Mouse (Mus musculus): Measurements from ENCODE around the gene Rnf186. TPM values are rescaled to one million over a fixed set of nuclear protein-coding genes. Genes with fewer than 3 reads are reported as not detected.

Rnf186 gene
- polyA plus RNA-seq, 1 experiment = not detected

- WGBS = 81% methylated on average over 6 of the region's 6 CpGs
- TF ChIP-seq CTCF (IDR thresholded peaks at IDR 0.05; ENCODE audit: insufficient read depth, low read depth, low read length) (no peak), POLR2A (IDR thresholded peaks at IDR 0.05; ENCODE audit: insufficient read depth, low read depth, low read length) (no peak)
These were observed 47.9 kb downstream of the Rnf186 start for GRCm38 (mm10) chr4:139014793-139015192.

More at GRCm38 (mm10) chr4:139014793-139015192, 47.9 kb downstream of the Rnf186 start:
- Histone ChIP-seq H3K4me3 (ENCODE audit: insufficient read depth, low read depth, low read length) (no peak overlapping the region), H3K4me1 (ENCODE audit: control insufficient read depth, insufficient read depth, low read length) (peaks cover 6% of the 10 kb centered on the region), H3K27ac (ENCODE audit: insufficient read depth, low read depth, low read length) (no peak overlapping the region)

Other genes starting within 250 kb of the Rnf186 start
- gene Pla2g2c, start 242.3 kb upstream of the Rnf186 start, polyA plus RNA-seq (2012; ENCODE audit: insufficient read depth, insufficient read length, low replicate concordance, missing spikeins) = not detected in 2 replicates
- gene Ubxn10, start 229.9 kb upstream of the Rnf186 start, polyA plus RNA-seq (2012; ENCODE audit: insufficient read depth, insufficient read length, low replicate concordance, missing spikeins) = not detected in 2 replicates
- gene Pla2g2f, start 209.5 kb upstream of the Rnf186 start, polyA plus RNA-seq (2012; ENCODE audit: insufficient read depth, insufficient read length, low replicate concordance, missing spikeins) = not detected in 2 replicates
- not detected in 2 replicates for gene Pla2g2d, start 191.4 kb upstream of the Rnf186 start, polyA plus RNA-seq (2012; ENCODE audit: insufficient read depth, insufficient read length, low replicate concordance, missing spikeins)
- not detected in 2 replicates for gene Pla2g5, start 103.6 kb upstream of the Rnf186 start, polyA plus RNA-seq (2012; ENCODE audit: insufficient read depth, insufficient read length, low replicate concordance, missing spikeins)
- gene Gm13030, start 93.1 kb upstream of the Rnf186 start, polyA plus RNA-seq (2012; ENCODE audit: insufficient read depth, insufficient read length, low replicate concordance, missing spikeins) = not detected in 2 replicates
- gene Pla2g2e, start 89.2 kb upstream of the Rnf186 start, polyA plus RNA-seq (2012; ENCODE audit: insufficient read depth, insufficient read length, low replicate concordance, missing spikeins) = not detected in 2 replicates
- not detected in 2 replicates for gene Otud3, start 53.2 kb upstream of the Rnf186 start, polyA plus RNA-seq (2012; ENCODE audit: insufficient read depth, insufficient read length, low replicate concordance, missing spikeins)
- not detected in 2 replicates for gene Tmco4, start 5.8 kb downstream of the Rnf186 start, polyA plus RNA-seq (2012; ENCODE audit: insufficient read depth, insufficient read length, low replicate concordance, missing spikeins)
- not detected in 2 replicates for gene Htr6, start 108.5 kb downstream of the Rnf186 start, polyA plus RNA-seq (2012; ENCODE audit: insufficient read depth, insufficient read length, low replicate concordance, missing spikeins)
- not detected in 2 replicates for gene Nbl1, start 125.9 kb downstream of the Rnf186 start, polyA plus RNA-seq (2012; ENCODE audit: insufficient read depth, insufficient read length, low replicate concordance, missing spikeins)
- not detected in 2 replicates for gene Minos1, start 164.0 kb downstream of the Rnf186 start, polyA plus RNA-seq (2012; ENCODE audit: insufficient read depth, insufficient read length, low replicate concordance, missing spikeins)
- gene Capzb, start 225.8 kb downstream of the Rnf186 start, polyA plus RNA-seq (2012; ENCODE audit: insufficient read depth, insufficient read length, low replicate concordance, missing spikeins) = 218 and 336 TPM in 2 replicates